Mouse (Mus musculus) layer of hippocampus, postnatal 25 days (tissue): ENCODE data around the gene B3gnt4. TPM values are rescaled to one million over a fixed set of nuclear protein-coding genes. Genes with fewer than 3 reads are reported as not detected.
"Not testable (repeated sequence)": the region's sequence is repeated elsewhere in the genome, so short reads cannot be mapped to it uniquely, and the experiment has no call there.

Source experiments
- DNase-seq, 2 experiments: peaks; one replicate each; pipeline ENCODE4 v3.0.0; 2022; ENCODE audit warnings: mixed read lengths in 2 of 2, low spot score in 1 of 2; ENCODE audit errors: extremely low spot score in 1 of 2
- total RNA-seq, 2 experiments: library from RNA; stranded (reverse); gene quantifications; 2 replicates each; pipeline ENCODE4 v1.2.3; 2021

B3gnt4 gene
- total RNA-seq, result 1 to 10 TPM in 1 of 2 experiments, under 1 TPM in 1; 0.94 to 1.2 TPM

DNA sequence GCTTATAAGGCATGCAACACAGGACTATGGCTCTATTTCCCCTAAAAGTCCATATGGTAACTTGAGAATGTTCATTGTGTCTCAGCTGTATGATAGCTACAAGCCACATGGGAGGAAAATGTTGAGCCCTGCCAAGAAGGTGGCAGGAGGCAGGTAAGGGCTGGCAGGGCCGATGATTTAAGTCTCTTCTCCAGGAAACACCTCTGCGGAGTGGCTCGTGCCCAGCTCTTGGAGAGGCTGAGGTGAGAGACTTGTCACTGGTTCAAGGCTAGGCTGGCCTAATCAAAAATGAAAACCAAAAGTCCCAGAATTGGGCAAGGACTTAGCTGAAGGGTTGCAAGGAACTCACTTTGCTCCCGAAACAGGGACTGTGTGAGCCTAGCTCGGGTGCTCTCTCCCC lies at the start of gene B3gnt4:
B3gnt4 (plus strand) TSS at position 301 of the 400 bp plus-strand sequence.
- no peak for DNase-seq

DNA sequence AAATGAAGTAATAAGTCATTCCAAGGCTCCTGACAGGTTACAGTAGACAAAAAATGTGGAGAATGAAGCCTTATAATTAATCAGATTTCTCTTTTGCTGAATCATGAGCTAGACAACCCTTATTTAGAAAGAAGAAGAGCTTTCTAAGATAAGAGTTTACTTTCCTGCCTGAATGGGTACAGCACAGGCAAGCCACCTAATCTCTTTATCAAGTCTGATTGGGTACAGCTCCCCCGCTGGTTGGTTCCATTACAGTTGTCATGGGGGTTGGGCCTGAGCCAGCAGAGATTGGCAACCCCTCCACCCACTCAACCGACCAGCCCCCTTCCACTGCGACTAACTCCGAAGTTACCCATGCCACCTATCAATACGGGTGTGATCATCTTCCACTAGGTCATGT lies 48.8 kb upstream of the B3gnt4 start:
- no peak for DNase-seq

GRCm38 (mm10) chr5:123464638-123465037 lies 45.6 kb upstream of the B3gnt4 start:
- no peak for DNase-seq

- DNase-seq, result no peak
Measured at GRCm38 (mm10) chr5:123470784-123471400, 39.4 kb upstream of the B3gnt4 start.

GRCm38 (mm10) chr5:123473817-123474216 lies 36.4 kb upstream of the B3gnt4 start:
- DNase-seq, result no peak

- DNase-seq, result no peak
Measured at GRCm38 (mm10) chr5:123487659-123488395, 22.4 kb upstream of the B3gnt4 start.

DNA sequence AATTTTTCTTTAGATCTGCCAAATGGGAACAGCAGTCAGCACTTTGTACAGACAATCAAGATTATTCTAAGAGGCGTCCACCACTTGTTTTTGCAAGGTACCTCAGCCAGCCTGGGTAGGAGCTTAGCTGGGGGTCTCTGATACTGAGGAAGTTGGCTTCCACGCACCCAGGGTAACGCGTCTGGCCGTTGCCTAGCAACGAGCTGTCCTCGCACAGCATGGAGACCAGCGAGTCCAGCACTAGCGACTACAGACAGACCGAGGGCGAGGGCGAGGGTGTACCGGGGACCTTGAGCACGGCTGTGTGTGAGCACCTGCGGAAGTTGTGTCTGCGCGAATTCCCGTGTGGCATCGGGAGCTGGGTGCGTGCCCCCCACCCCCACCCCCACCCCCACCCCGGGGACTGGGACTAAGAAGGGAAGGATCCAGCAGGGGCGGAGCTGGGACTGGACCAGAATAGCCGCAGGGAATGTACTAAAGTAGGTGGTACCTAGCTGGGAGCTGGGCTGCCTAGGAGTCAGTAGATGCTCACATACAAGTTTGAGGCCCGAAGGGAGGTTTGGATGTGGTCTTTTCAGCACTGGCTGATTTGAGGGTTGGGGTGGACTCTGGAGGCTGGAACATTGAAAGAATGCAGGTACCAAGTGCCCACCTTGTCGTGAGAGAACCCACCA lies 21.0 kb upstream of the B3gnt4 start, which contains the start of the genes Lrrc43 and Il31:
Lrrc43 (plus strand) TSS at position 194 of the 674 bp plus-strand sequence.
Il31 (minus strand) TSS at position 378 of the 674 bp plus-strand sequence.
- no peak for DNase-seq

DNA sequence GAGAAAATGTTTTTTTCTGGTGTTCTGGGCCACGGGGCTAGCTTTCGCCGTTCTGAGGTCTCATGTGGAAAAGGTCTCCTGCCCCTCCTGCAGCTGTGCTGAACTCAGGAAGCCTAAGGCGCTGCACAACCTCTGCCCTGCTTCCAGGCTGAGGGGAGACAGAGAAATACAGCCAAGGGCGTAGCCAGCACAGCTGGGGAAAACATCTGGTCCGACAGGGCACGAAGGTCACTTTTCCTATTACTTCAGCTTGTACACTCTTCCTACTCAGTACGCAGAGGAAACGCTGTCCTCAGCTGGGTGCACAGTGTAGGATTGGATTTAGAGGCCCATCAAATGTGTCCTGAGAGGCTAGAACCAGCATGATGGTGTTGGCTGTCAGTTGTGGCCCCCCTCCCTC lies 20.3 kb upstream of the B3gnt4 start:
- no peak for DNase-seq

DNA sequence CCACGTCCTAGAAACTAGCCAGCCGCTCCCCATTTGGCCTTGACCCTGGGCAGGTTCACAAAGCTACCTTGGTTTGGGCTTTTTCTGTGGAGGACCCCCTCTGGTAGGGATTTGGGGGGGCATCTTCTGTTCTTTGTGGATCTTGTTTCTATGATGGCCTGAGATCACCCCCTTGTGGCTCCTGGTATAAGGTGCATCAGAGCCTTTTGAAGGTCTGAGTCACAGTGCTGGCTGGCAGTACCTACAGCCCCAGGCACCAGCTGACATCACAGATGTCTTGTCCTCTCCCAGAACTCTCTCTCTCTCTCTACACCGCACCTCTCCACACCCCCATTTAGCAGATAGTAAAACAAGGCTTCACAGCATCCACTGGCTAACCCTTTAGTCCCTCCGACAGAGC lies 10.5 kb upstream of the B3gnt4 start:
- peak in 1 of 2 experiments; percentile 34 for DNase-seq

GRCm38 (mm10) chr5:123501973-123502372 lies 8.3 kb upstream of the B3gnt4 start:
- DNase-seq, result no peak

- DNase-seq, result peak; percentile 62 to 73
Measured at GRCm38 (mm10) chr5:123507936-123508723, 2.1 kb upstream of the B3gnt4 start.

- no peak for DNase-seq
Measured at GRCm38 (mm10) chr5:123508921-123509320, 1.3 kb upstream of the B3gnt4 start.

DNA sequence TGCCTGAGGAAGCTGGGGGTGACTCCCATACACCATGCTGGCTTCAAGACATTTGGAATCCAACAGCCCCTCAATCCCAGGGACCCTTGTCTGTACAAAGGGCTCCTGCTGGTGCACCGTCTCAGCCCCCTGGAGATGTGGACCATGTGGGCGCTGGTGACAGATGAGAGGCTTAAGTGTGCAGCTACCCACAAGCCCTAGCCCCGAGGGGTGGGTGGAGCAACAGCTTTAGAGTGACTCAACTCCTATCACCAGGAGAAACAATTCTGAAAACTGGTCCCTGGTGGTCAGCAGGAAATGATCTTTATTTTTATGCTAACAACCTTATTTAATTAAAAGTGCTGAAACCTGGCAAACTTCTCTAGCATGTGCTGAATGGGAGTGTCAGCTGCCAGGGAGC lies 1.2 kb downstream of the B3gnt4 start:
- not testable (repeated sequence) for DNase-seq

- DNase-seq, result no peak
Measured at GRCm38 (mm10) chr5:123512102-123512501, 1.8 kb downstream of the B3gnt4 start.

- no peak for DNase-seq
Measured at GRCm38 (mm10) chr5:123514871-123515270, 4.6 kb downstream of the B3gnt4 start.

GRCm38 (mm10) chr5:123520666-123521065 lies 10.4 kb downstream of the B3gnt4 start:
- DNase-seq, result peak in 1 of 2 experiments; percentile 2

- no peak for DNase-seq
Measured at GRCm38 (mm10) chr5:123521621-123522020, 11.4 kb downstream of the B3gnt4 start.

- peak in 1 of 2 experiments; percentile 5 for DNase-seq
Measured at GRCm38 (mm10) chr5:123522166-123522565, 11.9 kb downstream of the B3gnt4 start.

DNA sequence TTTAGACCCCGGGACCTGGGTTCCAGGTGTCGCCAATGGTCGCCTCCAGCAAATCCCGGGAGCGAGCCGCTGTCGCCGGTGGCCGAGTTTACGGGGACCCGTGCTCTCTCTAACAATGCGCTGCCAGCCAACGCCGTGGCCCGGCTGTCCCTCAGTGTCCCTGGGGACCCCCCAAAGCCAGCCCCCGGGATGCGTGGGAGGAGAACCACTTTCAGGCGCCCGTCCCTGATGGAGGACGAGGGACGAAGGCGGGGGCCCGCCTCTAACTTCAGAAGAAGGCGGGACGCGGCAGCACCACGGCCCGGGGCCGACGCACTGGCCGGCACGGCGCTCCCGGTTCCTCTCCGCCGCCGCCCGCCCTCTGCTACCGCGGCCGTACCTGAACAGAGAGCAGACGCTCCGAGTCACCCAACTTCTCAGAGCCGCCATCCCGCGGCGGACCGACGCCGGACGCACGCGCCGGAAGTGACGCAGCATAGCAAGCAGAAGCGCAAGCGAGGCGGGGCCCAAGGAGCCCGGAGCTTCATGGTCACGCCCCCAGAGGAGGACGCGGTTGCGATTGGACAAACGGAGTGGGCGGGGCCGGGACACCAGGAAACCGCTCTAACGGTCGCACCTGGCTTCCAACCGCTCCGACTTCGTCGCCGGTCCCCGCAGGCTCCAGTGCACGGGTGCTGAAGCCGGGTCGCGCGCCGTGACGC lies 13.6 kb downstream of the B3gnt4 start, which contains the start of gene Diablo:
Diablo (minus strand) TSS at position 485 of the 701 bp plus-strand sequence.
- peak; percentile 91 to 93 for DNase-seq

DNA sequence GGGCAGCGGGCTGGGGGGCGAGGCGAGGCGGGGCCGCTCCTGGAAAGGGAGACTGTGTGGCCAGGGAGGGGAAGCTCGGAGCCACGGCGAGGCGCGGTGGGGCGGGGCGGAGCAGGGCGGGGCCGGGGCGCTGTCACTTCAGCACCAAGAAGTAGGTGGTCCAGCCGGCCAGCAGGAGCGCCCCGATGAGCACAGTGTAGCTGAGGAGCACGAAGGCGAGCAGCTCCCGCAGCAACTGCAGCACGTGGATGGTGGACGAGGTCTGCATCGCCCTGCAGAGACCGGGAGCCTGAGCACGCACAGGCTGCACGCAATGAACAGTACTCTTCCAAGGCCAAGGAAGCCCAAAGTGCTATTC lies 14.1 kb downstream of the B3gnt4 start:
- DNase-seq, result no peak
